Mouse (Mus musculus): Measurements from ENCODE around the gene Aamp.

Gene Aamp

GRCm38 (mm10) chr1:74281886-74282285 is 2.7 kb downstream of the Aamp start:
- DNase-seq (ENCODE audit: low spot score in 2 of 2), result no peak

- no peak for DNase-seq (ENCODE audit: low spot score in 2 of 2)
Observed at GRCm38 (mm10) chr1:74281372-74281771, 3.2 kb downstream of the Aamp start.

- no peak for DNase-seq (ENCODE audit: low spot score in 2 of 2)
Observed at GRCm38 (mm10) chr1:74280591-74281325, 3.8 kb downstream of the Aamp start.

- DNase-seq (ENCODE audit: low spot score in 2 of 2), result no peak
Observed at GRCm38 (mm10) chr1:74278988-74279387, 5.5 kb downstream of the Aamp start.

- no peak for DNase-seq (ENCODE audit: low spot score in 2 of 2)
Observed at GRCm38 (mm10) chr1:74278538-74278937, 6.0 kb downstream of the Aamp start, which contains the start of gene Gpbar1. Gpbar1 (plus strand) TSS chr1:74278550.

- DNase-seq (ENCODE audit: low spot score in 2 of 2), result no peak
Observed at GRCm38 (mm10) chr1:74277883-74278537, 6.5 kb downstream of the Aamp start.

- DNase-seq (ENCODE audit: low spot score in 2 of 2), result no peak
Observed at GRCm38 (mm10) chr1:74277041-74277440, 7.5 kb downstream of the Aamp start.

- no peak for DNase-seq (ENCODE audit: low spot score in 2 of 2)
Observed at GRCm38 (mm10) chr1:74275015-74275414, 9.5 kb downstream of the Aamp start.

GRCm38 (mm10) chr1:74271659-74272058 is 12.9 kb downstream of the Aamp start:
- DNase-seq (ENCODE audit: low spot score in 2 of 2), result no peak

- DNase-seq (ENCODE audit: low spot score in 2 of 2), result no peak
Observed at GRCm38 (mm10) chr1:74268750-74269149, 15.8 kb downstream of the Aamp start.

GRCm38 (mm10) chr1:74262510-74262909 is 22.0 kb downstream of the Aamp start:
- DNase-seq (ENCODE audit: low spot score in 2 of 2), result no peak

- no peak for DNase-seq (ENCODE audit: low spot score in 2 of 2)
Observed at GRCm38 (mm10) chr1:74256782-74257181, 27.8 kb downstream of the Aamp start.

GRCm38 (mm10) chr1:74255704-74256345 is 28.7 kb downstream of the Aamp start:
- no peak for DNase-seq (ENCODE audit: low spot score in 2 of 2)

GRCm38 (mm10) chr1:74250096-74250495 is 34.4 kb downstream of the Aamp start:
- DNase-seq (ENCODE audit: low spot score in 2 of 2), result no peak

GRCm38 (mm10) chr1:74249331-74249980 is 35.1 kb downstream of the Aamp start:
- DNase-seq (ENCODE audit: low spot score in 2 of 2), result no peak

- DNase-seq (ENCODE audit: low spot score in 2 of 2), result no peak
Observed at GRCm38 (mm10) chr1:74248799-74249198, 35.7 kb downstream of the Aamp start.

- DNase-seq (ENCODE audit: low spot score in 2 of 2), result no peak
Observed at GRCm38 (mm10) chr1:74245525-74245924, 39.0 kb downstream of the Aamp start.

- no peak for DNase-seq (ENCODE audit: low spot score in 2 of 2)
Observed at GRCm38 (mm10) chr1:74240832-74241231, 43.7 kb downstream of the Aamp start.

- DNase-seq (ENCODE audit: low spot score in 2 of 2), result peak; percentile 89 to 90
Observed at GRCm38 (mm10) chr1:74240311-74240710, 44.2 kb downstream of the Aamp start.

GRCm38 (mm10) chr1:74239618-74240017 is 44.9 kb downstream of the Aamp start:
- DNase-seq (ENCODE audit: low spot score in 2 of 2), result peak; percentile 55 to 60

GRCm38 (mm10) chr1:74239162-74239561 is 45.4 kb downstream of the Aamp start:
- DNase-seq (ENCODE audit: low spot score in 2 of 2), result no peak

- no peak for DNase-seq (ENCODE audit: low spot score in 2 of 2)
Observed at GRCm38 (mm10) chr1:74238136-74238535, 46.4 kb downstream of the Aamp start.
